Mouse (Mus musculus) forebrain, embryonic 11.5 days (tissue): ENCODE results near the gene Lgals3bp. TPM values are rescaled to one million over a fixed set of nuclear protein-coding genes. Genes with fewer than 3 reads are reported as not detected.

Experiments
- ATAC-seq: fragments of 200-750 bp; cut with Nextera tagmentation; replicated peaks from 2 replicates; pipeline ENCODE4 v1.8.0; 2017; ENCODE audit warnings: moderate TSS enrichment; ENCODE audit not compliant: low FRiP score
- DNase-seq: peaks from one replicate; pipeline ENCODE4 v3.0.0-alpha.2; 2017; ENCODE audit warnings: low spot score
- H3K27ac ChIP-seq: fragments of 300-500 bp; sonication (generic); 2 replicates; pipeline ENCODE4 v1.5.1; 2014; ENCODE audit warnings: low read depth, low read length
- H3K27me3 ChIP-seq: fragments of 300-500 bp; sonication (generic); 2 replicates; pipeline ENCODE4 v1.6.1; 2014; ENCODE audit warnings: mild to moderate bottlenecking, low read length, mixed read lengths; ENCODE audit not compliant: control insufficient read depth, insufficient read depth
- H3K36me3 ChIP-seq: fragments of 300-500 bp; sonication (generic); 2 replicates; pipeline ENCODE4 v1.6.1; 2014; ENCODE audit warnings: mild to moderate bottlenecking, low read length, moderate library complexity, mixed read lengths; ENCODE audit not compliant: control insufficient read depth, insufficient read depth
- H3K4me1 ChIP-seq: fragments of 300-500 bp; sonication (generic); replicated peaks from 2 replicates; pipeline ENCODE4 v1.6.1; 2014; ENCODE audit warnings: low read length, mixed read lengths; ENCODE audit not compliant: control insufficient read depth, insufficient read depth
- H3K4me2 ChIP-seq: fragments of 300-500 bp; sonication (generic); 2 replicates; pipeline ENCODE4 v1.6.1; 2014; ENCODE audit warnings: low read depth, mild to moderate bottlenecking, low read length, moderate library complexity, mixed read lengths; ENCODE audit not compliant: severe bottlenecking
- H3K4me3 ChIP-seq: fragments of 300-500 bp; sonication (generic); 2 replicates; pipeline ENCODE4 v1.5.1; 2014; ENCODE audit warnings: low read depth, low read length
- H3K9ac ChIP-seq: fragments of 300-500 bp; sonication (generic); 2 replicates; pipeline ENCODE4 v1.6.1; 2014; ENCODE audit warnings: low read length
- H3K9me3 ChIP-seq: fragments of 300-500 bp; sonication (generic); 2 replicates; pipeline ENCODE4 v1.6.1; 2016; ENCODE audit warnings: low read length, mixed read lengths; ENCODE audit not compliant: control insufficient read depth
- WGBS: fragments of 180-500 bp; shearing (Covaris S2); extraction: QIAGEN DNeasy Blood & Tissue Kit; methylation state at CpG from one replicate; pipeline ENCODE4 v1.1.7; 2014; 5-methylcytosine and 5-hydroxymethylcytosine counted together
- polyA plus RNA-seq: library from polyadenylated mRNA; unstranded; fragments of >200 nt; fragmentation: Nextera tagmentation; extraction: Ambion mirVana; gene quantifications from 2 replicates; pipeline ENCODE4 v1.2.1, GENCODE M21; 2014

Gene Lgals3bp
- polyA plus RNA-seq = 0.71 and 1.1 TPM in 2 replicates

DNA sequence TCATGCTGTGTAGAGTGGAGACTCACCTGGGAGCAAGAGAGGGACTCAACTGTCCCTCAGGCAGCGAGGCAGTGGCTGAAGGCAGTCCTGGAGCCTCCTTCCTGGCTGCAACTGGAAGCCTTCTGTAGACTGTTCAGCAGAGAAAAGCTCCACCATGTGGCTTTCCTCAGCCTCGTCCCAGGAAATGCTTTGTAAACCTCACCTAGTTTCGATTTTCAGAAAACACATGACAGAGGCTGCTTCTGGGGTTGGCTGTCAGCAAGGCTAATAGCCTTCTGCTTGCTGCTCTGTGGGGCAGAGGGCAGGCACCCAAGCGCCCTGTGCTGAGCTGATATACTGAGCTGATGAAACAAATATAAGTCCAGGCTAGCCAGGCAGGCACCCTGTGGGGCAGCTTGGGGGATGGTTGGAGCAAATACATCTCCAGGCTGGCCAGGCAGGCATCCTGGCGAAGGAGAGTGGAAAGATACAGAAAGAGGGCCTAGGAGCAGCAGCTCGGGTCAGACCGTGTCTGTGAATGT, at the start of gene Lgals3bp:
Gene Lgals3bp, minus strand, starts transcription at position 333 of the 521 bp plus-strand sequence.
- no peaks in the 10 kb centered on the region; the same call in 1 of the 2 replicates for H3K36me3 ChIP-seq
- DNase-seq = no peak
- H3K4me3 ChIP-seq = no peak within 1 kb of the TSS
- WGBS = 59% methylated on average over 7 of the region's 7 CpGs
- H3K9me3 ChIP-seq = no peaks in the 10 kb centered on the region
- no peak within 1 kb of the TSS for H3K9ac ChIP-seq
- no peak within 1 kb of the TSS for H3K27ac ChIP-seq
- H3K4me2 ChIP-seq = no peak within 1 kb of the TSS
- H3K4me1 ChIP-seq = no peaks in the 10 kb centered on the region
- no peaks in the 10 kb centered on the region for H3K27me3 ChIP-seq
- no peak for ATAC-seq

DNA sequence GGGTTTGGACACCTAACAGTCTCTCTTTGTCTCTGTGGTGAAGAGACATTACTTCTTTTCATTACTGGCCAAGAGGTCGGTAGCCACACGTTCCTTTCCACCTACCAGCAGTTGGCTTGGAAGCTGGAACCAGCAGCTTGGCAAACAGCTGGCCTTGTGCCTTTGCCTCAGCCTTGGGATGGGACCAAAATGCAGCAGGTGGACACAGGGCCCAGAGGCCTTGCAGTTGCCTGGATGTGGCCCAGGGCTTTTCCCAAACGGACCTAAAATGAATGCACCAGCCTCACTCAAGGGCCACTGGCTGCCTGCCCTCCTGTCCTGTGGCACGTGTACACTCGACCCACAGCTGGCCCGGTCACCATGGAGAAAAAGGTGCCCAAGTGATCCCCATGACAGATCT, 49.3 kb upstream of the Lgals3bp start:
- Histone ChIP-seq H3K9ac (no peak overlapping the region), H3K27ac (no peak overlapping the region), H3K4me3 (no peak overlapping the region), H3K27me3 (no peaks in the 10 kb centered on the region), H3K36me3 (no peaks in the 10 kb centered on the region), H3K4me1 (no peaks in the 10 kb centered on the region), H3K9me3 (no peaks in the 10 kb centered on the region), H3K4me2 (no peak overlapping the region)
- no peak for ATAC-seq
- WGBS = 87% methylated on average over 6 of the region's 6 CpGs
- DNase-seq = no peak

DNA sequence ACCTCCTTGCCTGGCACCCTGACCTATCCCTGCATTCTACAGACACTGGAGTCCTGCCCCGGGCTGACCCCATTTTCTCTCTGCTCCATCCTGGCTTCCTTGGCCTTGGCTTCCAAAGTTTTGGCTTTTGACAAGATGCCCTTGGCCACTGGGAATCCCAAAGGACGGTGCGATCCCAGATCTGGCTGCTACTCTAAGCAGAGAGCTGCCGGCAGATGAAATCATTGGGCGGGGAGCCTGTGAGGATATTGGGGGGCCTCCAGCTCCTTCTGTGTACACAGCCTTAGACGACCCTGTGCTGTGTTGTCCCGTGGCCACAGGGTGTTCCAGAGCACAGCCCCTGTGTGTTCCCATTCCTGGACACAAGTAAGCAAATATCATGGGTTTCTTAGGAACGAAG, 46.5 kb upstream of the Lgals3bp start:
- Histone ChIP-seq H3K4me2 (no peak overlapping the region), H3K9ac (no peak overlapping the region), H3K4me1 (no peaks in the 10 kb centered on the region), H3K27me3 (no peaks in the 10 kb centered on the region; the same call in 1 of the 2 replicates), H3K4me3 (no peak overlapping the region), H3K27ac (no peak overlapping the region), H3K36me3 (no peaks in the 10 kb centered on the region), H3K9me3 (no peaks in the 10 kb centered on the region)
- ATAC-seq = no peak
- 93% methylated on average over 8 of the region's 8 CpGs for WGBS
- DNase-seq = no peak

DNA sequence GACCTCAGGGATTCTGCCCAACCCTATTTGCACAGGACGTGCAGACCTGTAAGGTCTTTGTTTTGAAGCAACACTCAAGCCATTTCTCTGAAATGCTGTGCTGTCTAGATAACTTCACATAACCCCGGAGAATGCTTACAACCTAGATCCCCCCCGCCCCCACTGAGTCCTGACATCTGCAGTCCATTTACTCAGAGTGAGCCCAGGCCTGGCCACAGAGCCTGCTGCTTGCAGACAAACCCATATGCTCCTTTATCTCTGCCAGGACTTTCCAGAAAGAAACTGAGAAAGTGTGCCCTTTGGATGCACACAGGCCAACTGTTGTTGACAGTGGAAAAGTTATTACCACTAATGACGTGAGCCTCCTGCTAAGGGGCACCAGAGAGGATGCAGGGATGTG, 45.5 kb upstream of the Lgals3bp start:
- Histone ChIP-seq H3K36me3 (no peaks in the 10 kb centered on the region), H3K27ac (no peak overlapping the region), H3K4me1 (no peaks in the 10 kb centered on the region), H3K9me3 (no peaks in the 10 kb centered on the region), H3K27me3 (no peaks in the 10 kb centered on the region; the same call in 1 of the 2 replicates), H3K4me3 (no peak overlapping the region), H3K4me2 (no peak overlapping the region), H3K9ac (no peak overlapping the region)
- WGBS = 77% methylated on average over 4 of the region's 4 CpGs
- ATAC-seq = no peak
- no peak for DNase-seq

DNA sequence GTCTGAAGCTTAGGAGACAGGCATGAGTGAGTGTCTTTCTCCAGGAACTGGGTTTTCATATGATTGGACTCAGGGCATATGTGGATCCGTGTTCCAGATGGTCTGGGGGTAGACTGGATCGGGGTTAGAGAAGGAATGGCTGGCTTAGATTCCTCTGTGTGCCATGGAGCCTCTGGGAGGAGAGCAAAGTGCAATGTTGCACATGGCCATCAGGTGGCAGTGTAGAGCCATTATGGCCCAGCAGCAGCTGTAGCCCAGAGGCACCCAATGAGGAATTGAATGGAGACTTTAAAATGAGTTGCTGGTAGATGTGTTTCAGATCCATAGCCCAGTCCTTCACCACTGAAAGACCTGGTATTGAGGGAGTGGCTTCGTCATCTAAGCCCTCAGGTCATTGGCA, 44.0 kb upstream of the Lgals3bp start:
- ATAC-seq (peak; percentile 71), DNase-seq (peak; percentile 89)
- 16% methylated on average over 3 of the region's 3 CpGs for WGBS
- Histone ChIP-seq H3K27ac (no peak overlapping the region), H3K4me2 (no peak overlapping the region), H3K27me3 (no peaks in the 10 kb centered on the region; the same call in 1 of the 2 replicates), H3K36me3 (no peaks in the 10 kb centered on the region), H3K4me3 (no peak overlapping the region), H3K9me3 (no peaks in the 10 kb centered on the region), H3K9ac (no peak overlapping the region), H3K4me1 (no peaks in the 10 kb centered on the region)

DNA sequence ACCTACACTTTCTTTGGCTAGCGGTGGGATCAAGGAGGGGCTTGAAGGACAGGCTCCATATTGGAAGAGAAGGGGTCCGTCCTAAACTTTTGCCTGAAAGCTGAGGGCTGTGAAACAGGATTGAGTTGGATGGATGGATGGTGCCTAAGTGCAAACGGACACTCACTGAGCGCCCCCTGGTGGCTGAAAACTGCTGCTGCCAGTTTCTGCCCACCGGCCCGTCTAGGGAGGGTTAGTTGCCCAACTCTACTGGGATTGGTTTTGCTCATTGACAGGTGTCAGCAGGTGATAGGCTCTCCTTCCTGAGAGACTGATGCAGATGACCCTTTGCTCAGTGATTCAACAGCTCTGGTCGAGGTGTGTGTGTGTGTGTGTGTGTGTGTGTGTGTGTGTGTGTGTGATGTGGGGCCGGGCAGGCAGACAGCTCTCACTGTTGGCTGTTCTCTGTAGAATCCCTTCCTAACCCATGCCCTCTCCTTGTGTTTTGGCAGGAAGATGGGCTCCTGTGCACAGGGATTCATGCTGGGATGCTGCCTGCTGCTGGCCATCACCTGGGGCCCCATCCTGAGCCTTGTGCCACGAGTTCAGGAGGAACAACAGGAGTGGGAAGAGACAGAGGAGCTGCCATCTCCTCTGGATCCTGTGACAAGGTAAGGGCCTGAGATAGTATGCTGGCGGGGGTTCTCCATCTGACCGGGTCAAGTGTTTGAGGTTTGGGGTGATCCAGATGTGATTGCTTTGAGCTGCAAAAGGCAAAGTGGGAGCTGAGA, 41.5 kb upstream of the Lgals3bp start:
- Histone ChIP-seq H3K27ac (no peak overlapping the region), H3K9ac (no peak overlapping the region), H3K4me3 (no peak overlapping the region), H3K9me3 (no peaks in the 10 kb centered on the region), H3K36me3 (no peaks in the 10 kb centered on the region), H3K4me1 (peaks cover 11% of the 10 kb centered on the region), H3K27me3 (no peaks in the 10 kb centered on the region; the same call in 1 of the 2 replicates), H3K4me2 (no peak overlapping the region)
- ATAC-seq = no peak
- DNase-seq = peak; percentile 87
- 29% methylated on average over 11 of the region's 11 CpGs for WGBS

DNA sequence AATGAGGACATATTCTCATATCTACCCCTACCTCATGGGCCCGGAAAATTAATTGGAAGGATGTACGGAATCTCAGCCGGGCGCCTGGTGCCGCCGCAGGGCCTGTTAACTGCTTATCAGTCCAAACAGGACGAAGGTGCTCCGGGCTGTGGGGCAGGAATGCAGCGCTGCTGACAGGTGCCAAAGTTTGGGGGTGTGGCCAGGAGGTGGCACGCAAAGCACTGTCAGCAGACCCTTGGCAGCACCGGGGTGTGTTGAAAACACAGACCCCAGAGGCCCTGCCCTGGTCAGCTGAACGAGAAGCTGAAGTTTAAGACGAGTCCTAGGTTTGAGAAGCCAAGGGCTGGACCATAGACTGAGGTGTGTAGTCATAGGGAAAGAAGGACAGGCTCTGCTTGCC, 40.8 kb upstream of the Lgals3bp start:
- ATAC-seq (no peak), DNase-seq (no peak)
- H3K4me1 ChIP-seq = peaks cover 11% of the 10 kb centered on the region
- H3K9ac ChIP-seq = no peak overlapping the region
- H3K27ac ChIP-seq = no peak overlapping the region
- H3K27me3 ChIP-seq = no peaks in the 10 kb centered on the region; the same call in 1 of the 2 replicates
- no peaks in the 10 kb centered on the region for H3K36me3 ChIP-seq
- WGBS = 82% methylated on average over 13 of the region's 13 CpGs
- no peak overlapping the region for H3K4me2 ChIP-seq
- H3K9me3 ChIP-seq = no peaks in the 10 kb centered on the region
- no peak overlapping the region for H3K4me3 ChIP-seq

DNA sequence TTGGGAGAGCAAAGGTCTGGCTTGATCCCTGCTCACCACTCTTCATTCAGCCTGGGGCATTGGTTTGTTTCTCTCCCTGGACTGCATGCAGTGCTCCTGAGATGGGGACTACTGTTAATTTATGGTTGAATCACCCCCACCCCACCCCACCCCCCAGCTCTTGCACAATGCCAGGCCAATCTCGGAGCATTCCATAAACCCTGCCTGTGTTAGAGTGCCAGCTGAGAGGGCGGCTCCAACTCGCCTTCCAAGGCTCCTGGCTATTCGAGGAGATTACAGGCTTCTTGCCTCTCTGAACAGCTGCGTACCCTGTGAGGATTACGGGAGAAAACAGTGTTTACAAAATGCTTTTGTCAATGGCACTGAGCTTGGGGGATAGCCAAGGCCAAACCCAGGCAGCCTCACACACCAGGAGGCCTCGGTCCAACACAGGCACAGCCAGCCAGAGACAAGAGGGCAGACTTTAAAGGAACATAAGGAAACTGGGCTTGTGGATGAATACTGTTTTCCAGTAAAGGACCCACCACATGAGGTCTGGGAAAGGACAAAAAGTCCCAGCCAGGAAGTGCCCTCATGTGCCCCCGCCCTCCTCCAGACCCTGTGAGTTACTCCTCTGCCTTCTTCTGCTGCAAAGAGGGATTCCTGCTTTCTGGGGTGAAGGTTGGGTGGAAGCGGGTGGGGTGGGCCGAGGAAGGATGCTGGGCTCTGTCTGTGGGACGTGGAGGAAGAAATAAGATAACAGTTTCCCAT, 36.9 kb upstream of the Lgals3bp start:
- ATAC-seq (peak; percentile 71), DNase-seq (peak; percentile 65)
- WGBS = 19% methylated on average over 11 of the region's 11 CpGs
- Histone ChIP-seq H3K36me3 (no peaks in the 10 kb centered on the region), H3K27ac (peak overlapping the region; percentile 77), H3K9me3 (no peaks in the 10 kb centered on the region), H3K4me3 (no peak overlapping the region), H3K9ac (peak overlapping the region; percentile 41), H3K4me1 (peaks cover 20% of the 10 kb centered on the region), H3K4me2 (0 out of 2 replicates have a peak overlapping the region, but pooled peaks have one; percentile 1), H3K27me3 (no peaks in the 10 kb centered on the region)
